Mouse (Mus musculus) cerebellum, postnatal 25 days (tissue): ENCODE data around the gene Gm38394.
A peak's percentile ranks its signal among the peaks of the same experiment; 100 is the strongest.

Source experiments
- DNase-seq, 2 experiments: peaks; one replicate each; pipeline ENCODE4 v3.0.0; 2021; ENCODE audit warnings: mixed read lengths in 2 of 2

Gm38394 gene

GRCm38 (mm10) chr1:133663427-133663826 lies 2.3 kb upstream of the Gm38394 start:
- DNase-seq: no peak

- no peak for DNase-seq
Measured at GRCm38 (mm10) chr1:133662941-133663340, 1.8 kb upstream of the Gm38394 start.

- peak; percentile 15 to 76 for DNase-seq
Measured at GRCm38 (mm10) chr1:133660466-133661202, 484 bp downstream of the Gm38394 start, which contains the start of gene Zbed6. Zbed6 (minus strand) TSS chr1:133660885.

GRCm38 (mm10) chr1:133658878-133659277 lies 2.2 kb downstream of the Gm38394 start:
- peak in 1 of 2 experiments; percentile 28 for DNase-seq

- DNase-seq: peak in 1 of 2 experiments; percentile 17
Measured at GRCm38 (mm10) chr1:133656811-133657210, 4.3 kb downstream of the Gm38394 start.

GRCm38 (mm10) chr1:133653033-133653432 lies 8.1 kb downstream of the Gm38394 start:
- no peak for DNase-seq

GRCm38 (mm10) chr1:133650288-133651055 lies 10.6 kb downstream of the Gm38394 start:
- no peak for DNase-seq

- DNase-seq: no peak
Measured at GRCm38 (mm10) chr1:133645652-133646051, 15.5 kb downstream of the Gm38394 start.

GRCm38 (mm10) chr1:133641163-133641562 lies 20.0 kb downstream of the Gm38394 start:
- no peak for DNase-seq

- no peak for DNase-seq
Measured at GRCm38 (mm10) chr1:133638517-133638916, 22.6 kb downstream of the Gm38394 start.

GRCm38 (mm10) chr1:133632168-133632567 lies 28.9 kb downstream of the Gm38394 start:
- no peak for DNase-seq

- peak; percentile 47 to 65 for DNase-seq
Measured at GRCm38 (mm10) chr1:133625052-133625451, 36.1 kb downstream of the Gm38394 start.

- DNase-seq: no peak
Measured at GRCm38 (mm10) chr1:133618311-133618710, 42.8 kb downstream of the Gm38394 start.

GRCm38 (mm10) chr1:133617908-133618307 lies 43.2 kb downstream of the Gm38394 start:
- DNase-seq: no peak

GRCm38 (mm10) chr1:133613817-133614216 lies 47.3 kb downstream of the Gm38394 start:
- DNase-seq: no peak

- DNase-seq: no peak
Measured at GRCm38 (mm10) chr1:133611436-133611835, 49.7 kb downstream of the Gm38394 start.

- no peak for DNase-seq
Measured at GRCm38 (mm10) chr1:133610601-133611000, 50.5 kb downstream of the Gm38394 start.

- DNase-seq: peak; percentile 96 to 98
Measured at GRCm38 (mm10) chr1:133609771-133610502, 51.2 kb downstream of the Gm38394 start, which contains the start of gene Snrpe. Snrpe (minus strand) TSS chr1:133610291.

GRCm38 (mm10) chr1:133603174-133603573 lies 57.9 kb downstream of the Gm38394 start:
- no peak for DNase-seq

- peak in 1 of 2 experiments; percentile 12 for DNase-seq
Measured at GRCm38 (mm10) chr1:133596298-133597007, 64.7 kb downstream of the Gm38394 start.

- DNase-seq: no peak
Measured at GRCm38 (mm10) chr1:133585995-133586537, 75.1 kb downstream of the Gm38394 start.

GRCm38 (mm10) chr1:133571293-133571692 lies 89.8 kb downstream of the Gm38394 start:
- DNase-seq: no peak
